Mouse (Mus musculus): ENCODE data around the gene Nlrp3.

Gene Nlrp3

GRCm38 (mm10) chr11:59541324-59541723, at the start of gene Nlrp3:
Gene Nlrp3, plus strand, starts transcription at chr11:59541568.
- DNase-seq (ENCODE audit: low read depth, low spot score), result peak; percentile 10

GRCm38 (mm10) chr11:59496672-59497310, 44.6 kb upstream of the Nlrp3 start:
- no peak for DNase-seq (ENCODE audit: low read depth, low spot score)

- no peak for DNase-seq (ENCODE audit: low read depth, low spot score)
Observed at GRCm38 (mm10) chr11:59497747-59498146, 43.6 kb upstream of the Nlrp3 start.

GRCm38 (mm10) chr11:59501978-59502700, 39.2 kb upstream of the Nlrp3 start:
- no peak for DNase-seq (ENCODE audit: low read depth, low spot score)

GRCm38 (mm10) chr11:59505351-59505838, 36.0 kb upstream of the Nlrp3 start:
- peak; percentile 23 for DNase-seq (ENCODE audit: low read depth, low spot score)

- DNase-seq (ENCODE audit: low read depth, low spot score), result peak; percentile 94
Observed at GRCm38 (mm10) chr11:59505839-59506712, 35.3 kb upstream of the Nlrp3 start.

GRCm38 (mm10) chr11:59506713-59507074, 34.7 kb upstream of the Nlrp3 start:
- DNase-seq (ENCODE audit: low read depth, low spot score), result no peak

GRCm38 (mm10) chr11:59511558-59511957, 29.8 kb upstream of the Nlrp3 start:
- no peak for DNase-seq (ENCODE audit: low read depth, low spot score)

GRCm38 (mm10) chr11:59512733-59513132, 28.6 kb upstream of the Nlrp3 start:
- no peak for DNase-seq (ENCODE audit: low read depth, low spot score)

- no peak for DNase-seq (ENCODE audit: low read depth, low spot score)
Observed at GRCm38 (mm10) chr11:59513556-59513955, 27.8 kb upstream of the Nlrp3 start.

- no peak for DNase-seq (ENCODE audit: low read depth, low spot score)
Observed at GRCm38 (mm10) chr11:59514381-59514780, 27.0 kb upstream of the Nlrp3 start.

- DNase-seq (ENCODE audit: low read depth, low spot score), result no peak
Observed at GRCm38 (mm10) chr11:59514789-59515188, 26.6 kb upstream of the Nlrp3 start.

GRCm38 (mm10) chr11:59517441-59517840, 23.9 kb upstream of the Nlrp3 start:
- DNase-seq (ENCODE audit: low read depth, low spot score), result no peak

GRCm38 (mm10) chr11:59518226-59518625, 23.1 kb upstream of the Nlrp3 start:
- DNase-seq (ENCODE audit: low read depth, low spot score), result no peak

- no peak for DNase-seq (ENCODE audit: low read depth, low spot score)
Observed at GRCm38 (mm10) chr11:59519741-59520495, 21.4 kb upstream of the Nlrp3 start.

- no peak for DNase-seq (ENCODE audit: low read depth, low spot score)
Observed at GRCm38 (mm10) chr11:59524150-59524549, 17.2 kb upstream of the Nlrp3 start.

- peak; percentile 78 for DNase-seq (ENCODE audit: low read depth, low spot score)
Observed at GRCm38 (mm10) chr11:59525237-59525636, 16.1 kb upstream of the Nlrp3 start.

GRCm38 (mm10) chr11:59526472-59527080, 14.8 kb upstream of the Nlrp3 start, which contains the start of gene Zkscan17:
Gene Zkscan17, minus strand, starts transcription at chr11:59526751.
- DNase-seq (ENCODE audit: low read depth, low spot score), result no peak

- no peak for DNase-seq (ENCODE audit: low read depth, low spot score)
Observed at GRCm38 (mm10) chr11:59530221-59530620, 11.1 kb upstream of the Nlrp3 start.

- no peak for DNase-seq (ENCODE audit: low read depth, low spot score)
Observed at GRCm38 (mm10) chr11:59530870-59531535, 10.4 kb upstream of the Nlrp3 start.

All from skeletal muscle tissue, adult 2 months (tissue).